Mouse (Mus musculus) Patski (cell line): ENCODE measurements at regions not wholly inside any gene's neighbourhood (a gene's known extent, or its start where the extent isn't known, plus 50 kb on each side); places are given as distances from the start of the nearest gene placed in this dataset.
"Not testable (repeated sequence)": the region's sequence is repeated elsewhere in the genome, so short reads cannot be mapped to it uniquely, and the experiment has no call there.

Source experiments
- ATAC-seq: fragments of 100-300 bp; one replicate; pipeline ENCODE4 v1.8.0; 2021
- CTCF ChIA-PET: fragments of 350-600 bp; sonication (Branson Sonifier 250); formaldehyde crosslinking; loops from one replicate; lab custom pipeline; 2022; ENCODE audit warnings: inconsistent platforms; lab: Charles Lee
- POLR2A ChIA-PET: fragments of 350-600 bp; sonication (Branson Sonifier 250); formaldehyde crosslinking; loops from one replicate; lab custom pipeline; 2022; ENCODE audit warnings: antibody characterized with exemption, inconsistent platforms; lab: Charles Lee
- DNase-seq: peaks from one replicate; pipeline ENCODE4 v3.0.0-alpha.2; 2011; ENCODE audit warnings: low read depth, low spot score
- H3K27me3 ChIP-seq: fragments of 371-371 bp; one replicate; pipeline ENCODE4 v1.5.1; 2021
- CTCF ChIP-seq: fragments of 100-300 bp; IDR thresholded peaks from one replicate; pipeline ENCODE4 v1.5.1; 2021
- in situ Hi-C: fragments of 300-500 bp; cut with MboI; formaldehyde crosslinking; loops from 3 replicates; pipeline ENCODE4 v1.11.1; 2018; ENCODE audit warnings: low pct_unique_long_range_greater_than_20kb, mixed read lengths

DNA sequence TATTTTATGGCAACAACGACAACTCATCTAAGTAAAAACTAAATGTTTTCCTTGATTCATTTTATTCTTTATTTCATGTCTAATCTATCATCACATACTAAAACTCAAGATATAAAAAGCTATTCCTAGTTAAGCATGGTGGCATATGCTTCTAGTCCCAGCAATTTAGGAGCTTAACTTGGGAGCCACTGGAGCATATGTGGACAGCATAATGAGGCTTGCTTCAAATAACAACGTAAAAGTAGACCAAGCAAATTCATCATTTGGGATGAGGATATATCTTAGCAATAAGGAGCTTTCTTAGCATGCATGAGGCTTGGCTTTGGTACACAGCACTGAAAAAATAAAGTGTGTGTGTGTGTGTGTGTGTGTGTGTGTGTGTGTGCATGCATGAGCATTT lies 678.5 kb downstream of the Efna5 start:
- DNase-seq: no peak
- CTCF ChIA-PET: no interaction called here
- H3K27me3 ChIP-seq: peaks cover 9% of the 10 kb centered on the region
- in situ Hi-C loops: no loop called here
- ATAC-seq: no peak
- POLR2A ChIA-PET: interaction anchor here (0.6 kb wide), 1 partner anchor 1775 kb away, joined by 3 read pairs; no protein-coding TSS in a partner anchor
- TF ChIP-seq CTCF: no peak

DNA sequence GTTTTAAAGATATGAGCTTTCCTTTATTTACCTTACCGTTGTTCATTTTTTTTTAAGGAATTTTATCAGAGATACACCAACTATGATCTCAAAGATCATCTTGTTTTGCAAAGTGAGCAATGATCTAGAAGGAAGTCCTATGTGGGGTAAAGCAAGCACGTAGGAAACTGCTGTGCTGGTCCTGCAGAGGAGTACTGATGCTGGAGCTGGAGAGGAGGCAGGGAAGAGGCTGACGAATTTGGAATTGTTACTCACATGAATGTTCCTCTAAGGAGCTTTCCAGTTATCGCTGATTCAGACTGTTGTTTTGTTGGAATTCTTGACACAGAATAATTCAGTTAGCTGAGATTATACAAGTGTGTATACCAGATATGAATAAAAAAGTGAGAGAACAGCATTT lies 680.6 kb downstream of the Efna5 start:
- CTCF ChIA-PET: interaction anchor here (0.9 to 1.5 kb wide), 2 partner anchors 9 to 13 kb away, joined by 3 to 9 read pairs; no protein-coding TSS in a partner anchor
- in situ Hi-C loops: no loop called here
- POLR2A ChIA-PET: no interaction called here
- ATAC-seq: no peak
- no peak for DNase-seq
- TF ChIP-seq CTCF: no peak
- H3K27me3 ChIP-seq: peaks cover 15% of the 10 kb centered on the region

DNA sequence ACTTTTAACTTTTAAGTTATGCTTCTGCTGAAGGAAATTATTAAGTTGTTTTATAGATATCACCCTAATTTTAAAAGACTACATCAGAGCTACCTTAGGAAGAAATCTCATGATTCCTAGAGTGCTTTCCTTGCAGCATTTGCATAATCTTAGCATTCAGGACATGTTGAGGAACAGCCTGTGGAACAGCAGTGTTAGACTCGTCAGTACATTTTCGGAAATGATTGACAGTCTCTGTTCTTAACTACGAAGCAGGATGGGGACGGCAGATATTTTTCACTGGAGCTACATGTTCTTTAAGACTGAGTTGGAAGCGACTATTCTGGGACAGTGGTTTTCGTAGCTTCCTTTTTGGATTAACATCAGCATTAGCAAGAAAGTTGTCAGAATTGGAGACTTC lies 681.6 kb downstream of the Efna5 start:
- CTCF ChIA-PET: interaction anchor here (0.7 to 1.5 kb wide), 3 partner anchors 10 to 53 kb away, joined by 3 to 9 read pairs (median 3); no protein-coding TSS in a partner anchor
- DNase-seq (no peak), ATAC-seq (no peak)
- in situ Hi-C loops: no loop called here
- POLR2A ChIA-PET: no interaction called here
- TF ChIP-seq CTCF: no peak
- peaks cover 15% of the 10 kb centered on the region for H3K27me3 ChIP-seq

DNA sequence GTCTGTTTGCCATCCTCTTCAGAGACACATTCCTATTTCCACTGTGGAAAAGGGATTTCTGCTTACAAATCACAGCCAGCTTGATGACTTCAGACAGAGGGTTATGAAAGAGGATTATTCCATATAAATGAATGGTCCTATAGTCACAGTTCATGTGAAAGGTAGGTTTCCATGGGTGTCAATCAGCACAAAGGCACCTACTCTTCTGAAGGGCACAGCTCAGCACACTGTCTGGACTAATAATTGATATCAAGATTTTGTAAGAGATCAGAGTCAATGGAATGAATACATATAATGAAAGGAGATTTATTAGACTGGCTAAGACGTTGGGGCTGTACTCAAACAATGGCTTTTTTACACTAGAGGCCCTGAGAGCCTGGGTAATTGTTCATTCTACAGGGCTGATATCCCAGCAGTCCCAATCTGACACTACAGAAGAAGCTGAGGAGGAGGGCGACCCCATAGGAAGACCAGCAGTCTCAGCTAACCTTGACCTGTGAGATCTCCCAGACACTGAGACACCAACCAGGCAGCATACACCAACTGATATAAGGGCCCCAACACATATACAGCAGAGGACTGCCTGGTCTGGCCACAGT lies 702.4 kb downstream of the Efna5 start:
- peaks cover 68% of the 10 kb centered on the region for H3K27me3 ChIP-seq
- ATAC-seq (no peak), DNase-seq (no peak)
- no peak for TF ChIP-seq CTCF
- ChIA-PET POLR2A (no interaction called here), CTCF (no interaction called here)
- in situ Hi-C loops: no loop called here

DNA sequence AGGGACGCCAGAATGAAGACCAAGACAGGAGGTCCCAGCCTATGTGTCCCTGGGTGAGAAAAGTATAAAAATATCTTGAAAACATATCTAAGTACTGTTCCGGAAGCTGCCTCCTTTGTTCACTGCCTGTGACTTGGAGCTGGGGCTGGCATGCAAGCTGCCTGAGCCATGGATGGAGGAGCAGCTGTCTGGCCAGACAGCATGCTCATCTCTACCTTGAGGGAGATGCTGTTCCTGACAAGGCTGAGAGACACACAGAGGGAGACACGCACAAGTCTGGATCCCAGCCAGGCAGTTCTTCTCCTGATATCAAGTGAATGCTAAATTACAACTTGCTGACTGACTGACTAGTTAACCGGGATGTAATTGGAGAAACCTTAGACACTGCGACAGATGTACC lies 704.8 kb downstream of the Efna5 start:
- in situ Hi-C loops: no loop called here
- POLR2A ChIA-PET: no interaction called here
- no peak for TF ChIP-seq CTCF
- H3K27me3 ChIP-seq: peaks cover 62% of the 10 kb centered on the region
- no peak for ATAC-seq
- CTCF ChIA-PET: no interaction called here
- DNase-seq: no peak

DNA sequence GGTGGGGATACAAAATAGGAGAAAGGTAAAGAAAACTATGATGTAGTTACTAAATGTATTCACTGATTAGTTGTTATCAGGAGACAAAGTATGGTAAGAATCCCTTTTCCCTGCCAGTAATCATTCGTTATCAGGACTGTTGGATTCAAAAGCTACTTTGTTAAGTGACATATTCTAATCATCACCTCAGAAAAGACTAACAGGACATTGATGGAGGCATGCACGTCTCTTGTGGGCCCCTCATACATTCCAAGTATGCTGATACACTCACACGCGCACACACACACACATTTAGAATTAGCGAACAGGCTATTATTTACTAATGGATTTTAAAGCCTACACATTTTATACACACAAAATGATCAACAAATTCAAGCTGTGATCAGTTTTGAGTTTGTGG lies 708.8 kb downstream of the Efna5 start:
- DNase-seq (no peak), ATAC-seq (no peak)
- ChIA-PET CTCF (no interaction called here), POLR2A (no interaction called here)
- peaks cover 60% of the 10 kb centered on the region for H3K27me3 ChIP-seq
- TF ChIP-seq CTCF: no peak
- in situ Hi-C loops: no loop called here

DNA sequence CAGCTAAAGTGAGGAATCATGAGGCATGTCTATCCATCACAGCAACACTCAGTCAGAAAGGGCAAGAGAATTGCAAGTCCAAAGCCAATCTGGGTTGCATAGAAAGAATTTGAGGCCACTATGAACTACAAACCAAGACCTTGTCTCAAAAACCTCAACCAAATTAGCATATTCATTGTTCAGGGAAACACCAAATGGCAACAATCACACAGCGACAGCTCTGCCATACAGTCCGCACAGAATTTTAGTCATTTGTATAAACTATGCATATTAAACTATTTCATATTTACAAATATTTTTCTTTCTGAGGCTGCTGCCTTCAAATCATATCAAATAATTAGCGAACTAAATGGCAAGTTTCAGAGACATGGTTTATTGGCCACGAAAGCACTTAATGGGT lies 709.6 kb downstream of the Efna5 start:
- CTCF ChIA-PET: no interaction called here
- TF ChIP-seq CTCF: no peak
- POLR2A ChIA-PET: no interaction called here
- DNase-seq: no peak
- ATAC-seq: no peak
- in situ Hi-C loops: no loop called here
- H3K27me3 ChIP-seq: peaks cover 68% of the 10 kb centered on the region

DNA sequence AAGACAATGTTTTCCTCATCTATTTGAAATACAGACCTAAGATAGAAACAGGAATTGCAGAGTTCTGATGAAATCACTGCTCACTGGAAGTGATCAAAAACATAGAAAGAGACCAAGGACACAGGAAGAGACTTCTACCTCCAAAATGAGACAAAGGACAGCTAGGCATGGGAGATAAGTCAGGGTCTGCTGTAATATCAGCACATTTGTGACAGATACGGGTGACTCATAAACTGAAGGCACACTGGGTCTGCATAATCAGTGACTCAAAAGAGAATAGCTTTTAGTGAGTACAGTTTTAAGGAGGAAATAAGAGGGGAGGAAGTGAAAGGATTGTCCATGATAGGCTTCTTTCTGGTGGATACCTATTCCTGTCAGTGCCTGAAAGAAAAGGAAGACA lies 719.7 kb downstream of the Efna5 start:
- ChIA-PET POLR2A (no interaction called here), CTCF (no interaction called here)
- no peak for DNase-seq
- TF ChIP-seq CTCF: no peak
- in situ Hi-C loops: no loop called here
- peaks cover 48% of the 10 kb centered on the region for H3K27me3 ChIP-seq
- ATAC-seq: no peak

DNA sequence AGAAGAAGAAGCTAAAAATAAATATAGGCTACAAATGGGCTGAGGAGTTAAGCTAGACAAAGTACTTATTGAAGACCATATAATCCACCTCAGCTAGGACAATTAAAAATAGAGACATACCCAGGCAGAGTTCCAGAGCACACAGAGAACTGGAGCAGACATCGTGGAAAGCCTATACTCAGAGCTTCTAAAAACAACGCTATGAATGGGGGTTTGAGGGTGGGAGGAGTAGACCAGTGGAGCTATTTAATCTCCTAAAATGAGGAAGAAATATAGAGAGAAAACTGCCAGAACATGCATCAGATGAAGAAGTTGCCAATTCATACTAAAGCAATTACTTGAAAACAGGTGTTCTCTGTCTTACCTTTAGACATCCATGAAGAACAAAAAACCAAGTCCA lies 720.8 kb downstream of the Efna5 start:
- ChIA-PET CTCF (interaction anchor here (1.1 kb wide), 1 partner anchor 14 kb away, joined by 3 read pairs; no protein-coding TSS in a partner anchor), POLR2A (no interaction called here)
- in situ Hi-C loops: no loop called here
- peaks cover 54% of the 10 kb centered on the region for H3K27me3 ChIP-seq
- ATAC-seq: no peak
- no peak for DNase-seq
- TF ChIP-seq CTCF: no peak

DNA sequence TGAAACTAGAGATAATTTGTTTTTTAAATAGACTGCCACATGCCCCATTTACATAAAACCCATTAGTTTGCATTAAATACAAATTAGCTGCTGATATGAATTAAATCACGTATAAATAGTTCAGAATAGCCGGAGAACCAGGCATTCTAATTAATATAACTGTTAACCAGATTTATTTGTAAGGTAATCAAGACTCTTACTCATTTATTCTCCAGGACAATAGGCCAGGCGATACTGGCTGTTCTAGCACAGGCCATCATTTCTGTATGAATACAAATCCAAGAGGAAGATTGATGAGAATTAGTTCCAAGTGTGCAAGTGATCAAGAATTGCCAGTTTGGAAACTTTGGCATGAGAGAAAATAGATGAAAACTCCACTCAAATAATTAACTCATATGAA lies 746.1 kb downstream of the Efna5 start:
- in situ Hi-C loops: no loop called here
- TF ChIP-seq CTCF: no peak
- ATAC-seq (no peak), DNase-seq (no peak)
- POLR2A ChIA-PET: no interaction called here
- H3K27me3 ChIP-seq: peaks cover 23% of the 10 kb centered on the region
- CTCF ChIA-PET: no interaction called here

DNA sequence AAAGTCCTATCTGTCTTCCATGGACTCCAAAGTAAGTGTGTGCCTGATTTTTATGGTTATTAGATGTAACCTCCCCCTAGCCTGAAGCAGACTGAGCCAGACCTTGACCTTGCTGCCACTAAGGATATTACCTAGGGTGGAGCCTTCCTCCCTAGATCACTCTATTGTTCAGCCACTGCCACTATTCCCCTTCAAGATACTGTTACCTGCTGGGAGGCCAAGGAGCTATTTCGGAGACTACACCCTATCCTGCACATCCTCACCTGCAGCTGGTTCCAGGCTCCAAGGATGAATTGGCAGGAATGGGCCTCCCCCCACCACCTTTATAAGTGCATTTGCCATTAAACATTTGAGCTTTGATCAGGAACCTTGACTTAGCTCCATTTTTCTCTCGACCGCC lies 769.4 kb downstream of the Efna5 start:
- in situ Hi-C loops: not testable (repeated sequence)

DNA sequence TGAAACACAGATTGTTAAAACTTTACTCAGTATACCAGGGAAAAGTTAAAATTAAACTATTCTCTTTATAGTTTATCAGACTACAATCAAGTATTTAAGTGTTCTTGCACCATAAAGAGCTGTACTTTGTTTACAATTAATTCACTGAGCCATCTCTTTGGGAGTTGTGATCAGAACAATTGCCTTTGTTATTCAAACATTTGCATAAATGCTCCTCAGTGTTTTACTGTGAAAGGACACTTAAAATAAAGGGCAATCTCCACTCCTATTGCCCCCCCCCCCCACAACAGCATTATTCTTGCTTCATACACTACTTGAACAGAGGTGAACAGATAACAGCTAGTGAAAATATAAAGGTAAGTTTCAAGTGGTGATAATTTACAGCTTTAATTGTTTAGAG lies 772.1 kb downstream of the Efna5 start:
- DNase-seq: no peak
- TF ChIP-seq CTCF: no peak
- CTCF ChIA-PET: interaction anchor here (0.7 kb wide), 1 partner anchor 299 kb away, joined by 4 read pairs; no protein-coding TSS in a partner anchor
- H3K27me3 ChIP-seq: peaks cover 58% of the 10 kb centered on the region
- in situ Hi-C loops: no loop called here
- POLR2A ChIA-PET: no interaction called here
- ATAC-seq: no peak

More for the DNA sequence above, 769.4 kb downstream of the Efna5 start:
- POLR2A ChIA-PET, CTCF ChIA-PET, DNase-seq, ATAC-seq: not testable (repeated sequence)
- H3K27me3 ChIP-seq: peaks cover 56% of the 10 kb centered on the region
